Mouse (Mus musculus) erythroblast, embryonic 14.5 days (primary cell): ENCODE data around the gene Mpv17.

Source experiments
- GATA1 ChIP-seq: IDR thresholded peaks from 2 replicates; pipeline ENCODE4 v1.6.1; 2012; ENCODE audit warnings: low read length, inconsistent platforms, mixed read lengths
- TAL1 ChIP-seq: IDR thresholded peaks from 3 replicates; pipeline ENCODE4 v1.6.1; 2012; ENCODE audit warnings: low read length, inconsistent platforms, mixed read lengths

DNA sequence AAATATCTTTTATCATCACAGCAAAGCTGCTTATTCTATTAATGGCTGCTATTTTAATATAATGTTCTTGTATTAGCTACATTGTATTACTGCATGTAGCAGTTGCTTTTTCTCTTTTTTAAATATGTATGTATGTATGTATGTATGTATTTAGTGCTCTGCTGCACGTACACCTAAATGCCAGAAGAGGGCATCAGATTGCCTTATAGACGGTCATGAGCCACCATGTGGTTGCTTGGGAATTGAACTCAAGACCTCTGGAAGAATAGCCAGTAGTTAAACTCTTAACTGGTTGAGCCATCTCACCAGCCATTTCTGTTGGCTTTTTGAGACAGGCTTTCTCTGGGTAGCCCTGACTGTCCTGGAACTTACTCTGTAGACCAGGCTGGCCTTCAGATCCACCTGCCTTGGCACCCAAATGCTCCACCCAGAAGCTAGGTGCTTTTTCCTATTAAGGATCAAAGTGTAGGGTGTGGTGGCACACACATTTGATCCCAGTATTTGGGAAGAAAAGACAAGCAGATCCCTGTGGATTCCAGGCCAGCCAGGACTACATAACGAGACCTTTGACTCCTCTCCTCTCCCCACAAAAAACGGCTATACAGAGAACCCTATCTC is 34.3 kb upstream of the Mpv17 start:
- no peak for TF ChIP-seq GATA1
- no peak for TF ChIP-seq TAL1
